Mouse (Mus musculus): ENCODE results near the gene Rpl18.

Gene Rpl18

DNA sequence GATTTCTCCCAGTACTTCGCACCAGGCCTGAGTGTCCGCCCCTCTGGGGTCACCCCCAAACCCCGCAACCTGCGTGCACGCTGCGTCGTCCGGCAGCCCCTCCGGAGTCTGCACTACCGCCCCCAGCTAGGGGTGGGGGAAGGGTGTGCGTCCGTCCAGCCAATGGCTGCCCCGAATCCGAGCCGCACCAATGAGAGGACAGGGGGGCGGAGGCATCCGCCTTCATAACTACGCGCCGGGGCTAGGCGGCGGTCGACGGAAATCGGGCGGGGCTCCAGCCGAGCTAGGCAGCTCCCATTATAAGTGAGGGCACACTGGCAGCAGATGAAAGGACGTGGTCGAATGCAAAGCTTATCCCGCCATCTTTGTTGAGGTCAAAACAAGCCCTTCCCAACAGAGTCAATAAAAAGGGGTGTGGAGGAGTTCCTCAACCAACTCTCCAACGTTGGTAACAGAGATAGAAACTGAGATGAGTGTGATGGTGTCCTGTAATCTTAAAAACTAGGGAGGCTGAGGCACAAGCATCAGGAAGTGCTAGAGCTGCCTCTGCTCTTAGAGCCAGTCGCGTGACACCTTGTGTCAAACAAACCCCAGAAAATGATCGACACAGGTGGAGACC is at the start of gene Rpl18:
Gene Rpl18 (plus strand): TSS at position 368 of the 619 bp plus-strand sequence.
- peak; percentile 99 for DNase-seq

DNA sequence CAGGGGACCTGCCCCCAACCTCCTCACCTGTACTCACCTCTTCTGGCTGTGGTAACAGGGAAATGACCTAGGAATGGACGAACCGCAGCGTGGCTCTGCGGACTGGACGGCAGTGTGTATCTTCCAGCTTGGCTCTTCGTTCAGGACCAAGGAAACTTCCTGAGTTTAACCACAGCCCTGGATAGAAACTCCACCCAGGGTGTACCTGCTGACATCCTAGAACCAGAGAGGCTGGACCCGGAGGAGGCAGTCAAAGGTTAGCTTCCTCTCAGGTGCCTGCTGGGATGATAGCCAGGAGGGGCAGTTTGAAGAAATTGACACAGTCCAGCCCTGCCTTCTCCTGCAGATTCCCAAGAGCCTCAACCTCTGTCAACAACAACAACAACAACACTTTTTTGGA is 49.1 kb upstream of the Rpl18 start, which contains the start of gene Fut2:
Gene Fut2 (minus strand): TSS at position 234 of the 400 bp plus-strand sequence.
- DNase-seq, result no peak

DNA sequence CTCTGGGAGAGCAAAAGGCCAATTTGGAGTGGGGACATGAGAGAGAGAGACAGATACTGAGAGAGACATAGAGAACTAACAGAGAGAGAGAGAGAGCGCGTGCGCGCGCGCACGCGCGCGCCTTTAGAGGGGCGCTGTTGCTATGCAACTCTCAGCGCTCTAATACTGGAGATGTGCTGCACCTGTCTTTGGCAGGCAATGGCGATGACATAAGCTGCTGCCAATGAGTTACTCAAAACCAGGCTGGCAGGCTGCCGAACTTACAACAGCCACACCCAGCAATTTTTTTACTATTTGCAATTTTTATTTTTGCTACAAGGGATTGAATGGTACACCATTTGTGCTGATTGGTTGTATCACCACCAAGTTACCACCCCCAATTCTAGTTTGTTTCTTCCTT is 47.5 kb upstream of the Rpl18 start:
- peak; percentile 45 for DNase-seq

DNA sequence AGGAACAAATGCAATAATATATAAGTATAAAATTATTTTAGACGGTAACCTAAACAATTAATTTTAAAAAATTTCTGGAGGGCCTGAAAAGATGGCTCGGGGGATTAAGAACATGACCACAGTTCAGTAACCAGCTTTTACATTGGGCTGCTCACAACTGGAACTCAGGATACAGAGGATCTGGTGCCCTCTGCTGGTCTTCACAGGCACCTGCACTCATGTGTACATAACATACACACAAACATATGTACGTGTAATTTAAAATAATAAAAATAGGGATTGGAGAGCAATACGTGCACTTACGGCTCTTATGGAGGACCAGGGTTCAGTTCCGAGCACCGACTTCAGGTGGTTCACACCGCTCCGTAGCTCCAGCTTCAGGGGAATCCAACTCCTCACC is 46.3 kb upstream of the Rpl18 start:
- DNase-seq, result no peak

DNA sequence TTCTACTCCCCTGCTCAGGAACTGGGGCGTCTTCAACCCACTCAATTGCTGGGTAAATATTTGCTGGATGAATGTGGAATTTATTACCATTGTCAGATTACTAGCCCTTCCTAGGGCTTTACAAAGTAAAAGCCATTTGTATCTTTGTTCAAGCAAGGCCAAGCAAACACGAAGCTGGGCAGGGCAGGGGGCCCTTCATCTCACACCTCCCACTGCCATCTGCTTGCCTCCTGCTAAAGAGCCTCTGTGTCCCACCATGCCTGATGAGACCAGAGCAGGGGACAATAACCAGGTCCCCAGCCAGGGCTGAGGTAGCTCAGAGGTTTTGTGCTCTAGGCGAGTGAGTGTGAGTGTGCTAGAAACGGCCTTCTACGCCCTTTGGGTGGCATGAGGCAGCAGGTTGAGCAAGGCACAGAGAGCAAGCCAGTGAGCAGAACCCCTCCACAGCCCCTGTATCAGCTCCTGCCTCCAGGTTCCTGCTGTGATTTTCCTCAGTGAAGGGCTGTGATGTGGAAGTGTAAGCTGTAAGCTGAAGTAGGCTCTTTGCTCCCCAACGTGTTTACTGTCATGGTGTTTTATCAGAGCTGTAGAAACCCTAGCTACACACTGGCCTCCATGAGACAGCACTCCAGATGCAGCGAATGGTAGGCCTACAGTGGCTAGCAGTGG is 37.5 kb upstream of the Rpl18 start:
- DNase-seq, result no peak

DNA sequence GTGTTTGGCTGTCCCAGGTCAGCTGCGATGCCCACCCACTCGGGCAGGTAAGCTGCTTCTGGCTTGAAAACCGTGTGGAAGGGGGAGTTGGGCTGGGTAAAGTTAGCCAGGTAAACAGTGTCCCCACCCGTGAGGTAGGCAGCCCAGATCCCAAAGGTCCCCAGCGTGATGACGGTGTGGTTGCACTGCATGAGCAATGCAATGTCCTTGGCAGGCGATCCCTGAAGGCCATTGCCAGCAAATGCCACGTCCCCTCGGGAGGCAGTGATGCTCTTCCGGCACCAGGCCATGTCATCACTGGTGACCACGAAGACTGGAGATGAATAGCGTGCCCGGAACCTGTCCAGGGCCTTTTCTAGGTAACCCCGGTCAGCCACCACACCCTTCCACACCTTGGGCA is 36.7 kb upstream of the Rpl18 start:
- no peak for DNase-seq

DNA sequence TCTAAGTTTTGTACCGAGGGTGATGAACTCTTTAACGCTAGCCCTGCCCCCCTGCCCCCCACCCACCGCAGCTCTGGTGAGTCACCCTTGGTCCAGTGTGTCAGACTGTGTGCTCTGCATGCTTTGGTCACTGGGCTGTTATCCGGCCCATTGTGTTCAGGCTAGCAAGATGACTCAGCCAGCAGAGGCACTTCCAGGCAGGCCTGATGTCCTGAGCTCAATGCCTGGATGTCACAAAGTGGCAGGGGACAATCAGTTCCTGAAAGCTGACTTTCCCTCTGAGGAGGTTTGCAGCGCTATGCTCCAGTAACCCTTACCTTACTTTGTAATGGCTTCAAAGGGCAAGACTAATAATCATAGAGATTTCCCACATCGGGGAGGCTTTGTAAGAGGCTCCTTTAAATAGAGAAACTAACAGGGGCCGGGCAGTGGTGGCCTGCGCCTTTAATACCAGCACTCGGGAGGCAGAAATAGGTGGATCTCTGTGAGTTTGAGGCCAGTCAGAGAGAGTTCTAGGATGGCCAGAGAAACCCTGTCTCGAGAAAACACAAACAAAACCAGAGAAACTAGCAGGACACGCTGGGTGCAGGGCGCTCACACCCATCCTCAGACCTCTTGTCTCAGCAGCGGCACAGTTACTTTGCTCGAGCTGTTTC is 35.2 kb upstream of the Rpl18 start:
- no peak for DNase-seq

DNA sequence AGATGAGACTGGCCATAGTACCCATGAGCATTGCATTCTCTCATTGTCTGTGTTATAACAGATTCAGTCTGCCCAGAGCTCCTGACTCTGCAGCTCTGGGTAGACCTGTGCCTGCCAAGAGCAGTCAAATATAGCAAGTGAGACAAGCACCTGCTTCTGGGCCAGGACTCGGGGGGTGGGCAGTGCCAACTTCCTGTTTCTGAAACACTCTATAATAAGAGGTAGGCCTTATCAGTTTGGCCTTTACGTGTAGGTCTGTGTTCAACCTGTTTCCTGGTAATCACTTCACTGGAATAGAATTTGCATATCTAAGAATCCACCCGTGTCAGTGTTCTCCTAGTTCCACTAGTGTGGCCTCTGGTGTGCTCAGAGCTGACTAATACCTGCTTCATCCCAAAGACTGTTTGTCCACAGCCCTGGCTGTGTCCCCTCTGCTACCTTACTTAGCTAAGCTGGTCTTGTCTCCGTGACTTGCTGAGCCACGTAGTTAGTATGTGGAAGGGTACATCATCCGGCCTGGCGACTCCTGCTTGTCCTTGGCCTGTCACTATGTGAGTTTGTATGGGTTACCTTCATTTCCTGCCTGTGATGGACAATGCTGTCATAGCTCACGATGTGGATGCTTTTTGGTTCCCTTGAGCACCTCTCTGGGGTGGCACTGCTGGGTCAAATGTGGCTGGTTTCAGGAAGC is 34.1 kb upstream of the Rpl18 start:
- no peak for DNase-seq

DNA sequence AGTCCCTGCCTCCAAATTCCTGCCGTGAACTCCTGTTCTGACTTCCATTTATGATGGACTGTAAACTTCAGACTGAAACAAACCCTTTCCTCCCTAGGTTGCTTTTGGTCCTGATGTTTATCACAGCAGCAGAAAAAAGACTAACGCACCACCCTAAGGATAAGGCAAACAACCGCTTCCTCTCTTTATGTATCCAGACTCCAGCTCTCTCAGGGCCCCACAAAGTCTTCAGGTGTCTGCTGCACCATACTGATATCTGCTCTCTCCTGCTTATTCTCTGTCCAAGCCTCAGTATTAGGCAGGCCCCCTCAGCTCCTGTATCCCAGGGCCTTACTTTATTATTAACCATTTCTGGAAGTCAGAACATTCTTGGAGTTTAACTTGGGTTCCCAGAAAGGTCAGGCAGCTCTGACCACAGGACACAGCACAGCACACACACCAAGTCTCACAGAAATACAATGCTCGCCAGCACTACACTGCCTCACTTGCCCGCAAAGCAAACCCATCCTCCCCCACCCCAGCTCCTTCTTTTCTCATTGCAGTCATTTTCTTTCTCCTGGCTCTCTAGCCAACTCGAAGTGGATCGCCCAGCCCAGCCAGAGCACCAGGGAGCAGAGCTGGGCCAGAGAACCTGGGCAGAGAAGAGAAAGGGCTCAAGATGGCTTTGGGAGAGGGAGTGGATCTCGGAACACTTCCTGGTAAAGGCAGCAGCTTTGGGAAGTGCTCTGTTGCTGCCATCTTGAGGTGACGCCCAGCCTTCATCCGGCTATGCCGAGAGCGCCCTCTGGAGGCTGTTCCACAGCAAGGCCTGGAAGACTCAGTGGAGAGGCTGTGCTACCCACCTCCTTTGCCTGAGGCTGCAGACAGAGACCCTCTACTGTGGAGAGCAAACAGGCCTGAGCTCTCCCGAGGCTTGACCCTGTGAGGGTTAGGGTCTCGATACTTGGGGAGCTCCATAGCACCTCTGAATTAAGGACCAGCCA is 32.8 kb upstream of the Rpl18 start:
- peak; percentile 92 for DNase-seq

DNA sequence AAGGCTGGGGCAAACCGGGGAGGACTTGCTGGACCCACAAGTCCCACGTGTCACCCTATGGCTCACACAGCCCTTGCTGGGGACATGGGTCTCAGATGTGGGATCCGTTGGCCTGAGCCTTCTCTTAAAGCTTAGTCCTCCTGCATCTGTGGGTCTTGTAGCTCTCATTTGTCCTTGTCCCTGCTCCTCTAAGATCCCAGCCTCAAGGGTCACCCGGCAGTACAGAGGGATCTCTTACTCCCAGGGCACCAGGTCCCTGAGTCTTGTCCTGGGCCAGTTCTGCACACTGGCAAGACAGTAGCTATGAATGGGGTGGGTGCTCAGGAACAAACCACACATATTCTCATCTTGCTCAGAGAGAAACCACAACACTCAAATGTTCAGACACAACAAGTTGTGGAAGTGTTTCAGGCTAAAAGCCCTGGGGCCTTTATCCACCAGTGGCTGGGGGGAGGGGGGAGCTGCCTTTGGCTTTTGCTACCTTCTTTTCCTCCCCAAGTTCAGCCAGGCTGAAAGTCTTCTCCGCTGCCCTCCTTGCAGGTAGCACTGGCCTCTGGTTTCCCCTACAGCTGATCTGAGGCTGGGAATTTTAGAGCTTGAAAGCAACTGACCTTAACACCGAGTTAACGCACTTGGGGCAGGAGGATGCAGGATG is 31.7 kb upstream of the Rpl18 start, which contains the start of gene Ntn5:
Gene Ntn5 (plus strand): TSS at position 627 of the 655 bp plus-strand sequence.
- no peak for DNase-seq

DNA sequence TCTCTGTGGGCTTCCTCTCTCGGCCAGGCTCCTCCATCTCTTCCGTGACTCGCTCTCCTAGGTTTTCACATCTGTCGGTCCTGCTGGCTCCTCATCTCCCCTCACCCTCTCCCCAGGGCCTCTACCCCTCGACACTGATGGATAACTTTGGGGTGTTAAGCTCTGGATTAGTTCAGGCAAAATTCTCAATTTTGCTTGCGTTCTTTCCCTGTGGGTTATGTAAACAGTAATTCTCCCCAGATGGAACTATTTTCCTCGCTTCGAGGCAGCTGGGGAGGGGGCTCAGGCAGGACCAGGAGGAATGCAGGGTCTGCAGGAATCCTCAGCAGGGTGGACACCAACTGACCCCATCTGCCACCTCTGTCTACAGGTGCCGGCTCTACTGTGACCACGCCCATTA is 29.4 kb upstream of the Rpl18 start:
- DNase-seq, result no peak

DNA sequence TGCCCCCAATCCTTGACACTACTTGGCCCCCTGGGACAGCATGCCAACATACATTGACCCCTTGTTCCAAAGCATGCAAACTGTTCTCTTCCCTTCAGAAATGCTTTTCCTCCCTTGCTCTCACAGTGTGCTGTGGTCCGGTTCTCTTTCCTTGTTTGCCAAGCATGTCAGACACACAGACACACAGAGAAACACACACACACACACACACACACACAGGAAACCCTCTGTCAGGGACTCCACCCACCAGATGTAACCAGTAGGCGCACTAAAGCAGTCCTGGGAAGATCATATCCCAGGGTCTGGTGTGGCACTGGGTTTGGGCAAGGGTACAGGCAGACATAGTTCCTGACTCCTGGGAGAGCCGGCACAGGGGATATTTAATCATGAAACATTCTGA is 28.4 kb upstream of the Rpl18 start:
- DNase-seq, result no peak

DNA sequence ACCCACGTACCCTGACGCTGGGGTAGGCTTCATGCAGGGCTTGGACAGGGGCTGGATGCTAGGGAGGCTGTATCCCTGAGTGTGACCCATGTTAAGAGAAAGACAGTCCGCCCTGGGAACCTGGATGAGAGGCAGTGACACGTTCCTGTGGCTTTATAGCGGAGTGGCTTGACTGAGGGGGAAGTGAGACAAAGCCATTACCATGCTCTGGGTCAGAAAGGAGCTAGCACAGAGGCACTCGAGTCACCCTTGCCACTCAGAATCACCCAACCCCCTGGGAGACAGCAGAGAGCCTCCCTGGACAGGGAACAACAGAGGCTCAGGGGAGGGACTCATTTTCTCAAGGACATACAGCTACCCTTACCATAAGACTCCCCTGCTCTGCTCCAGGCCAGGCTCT is 26.2 kb upstream of the Rpl18 start:
- no peak for DNase-seq

DNA sequence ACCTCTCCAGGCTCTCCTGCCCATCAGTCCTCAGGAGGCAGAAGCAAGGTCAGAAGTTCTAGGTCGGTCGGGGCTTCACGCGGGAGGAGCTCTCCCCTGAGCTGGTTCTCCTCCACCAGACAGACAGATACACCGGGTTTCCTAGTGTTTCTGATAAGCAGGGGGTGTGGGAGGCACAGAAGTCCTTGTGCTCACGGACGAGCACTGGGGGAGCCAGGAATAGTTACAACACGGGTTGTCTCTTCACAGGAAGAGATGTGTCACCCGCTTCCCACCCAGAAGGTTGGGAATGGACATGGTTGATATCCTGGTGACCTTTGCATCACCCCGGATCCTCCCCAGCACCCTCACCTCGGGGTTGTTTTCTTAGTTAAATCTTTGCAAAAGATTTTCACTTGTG is 25.5 kb upstream of the Rpl18 start:
- no peak for DNase-seq

DNA sequence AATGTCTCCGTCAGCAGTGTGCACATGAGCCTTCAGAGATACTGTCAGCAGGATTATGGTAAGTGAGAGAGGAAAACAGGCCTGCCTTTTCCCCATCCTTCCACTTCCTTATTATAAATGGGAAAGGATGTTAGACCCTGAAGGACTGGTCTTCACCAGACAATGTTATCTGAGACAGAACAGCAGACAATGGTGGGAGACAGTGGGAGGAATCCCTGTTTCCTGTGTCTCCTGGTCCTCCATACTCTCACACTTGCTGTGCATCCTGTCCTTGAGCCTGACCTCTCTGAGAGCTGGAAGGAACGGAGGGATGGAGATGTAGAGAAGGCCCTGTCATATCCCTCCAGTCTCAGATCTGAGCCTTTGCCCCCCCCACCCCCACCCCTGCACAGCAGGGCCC is 22.9 kb upstream of the Rpl18 start:
- DNase-seq, result no peak

DNA sequence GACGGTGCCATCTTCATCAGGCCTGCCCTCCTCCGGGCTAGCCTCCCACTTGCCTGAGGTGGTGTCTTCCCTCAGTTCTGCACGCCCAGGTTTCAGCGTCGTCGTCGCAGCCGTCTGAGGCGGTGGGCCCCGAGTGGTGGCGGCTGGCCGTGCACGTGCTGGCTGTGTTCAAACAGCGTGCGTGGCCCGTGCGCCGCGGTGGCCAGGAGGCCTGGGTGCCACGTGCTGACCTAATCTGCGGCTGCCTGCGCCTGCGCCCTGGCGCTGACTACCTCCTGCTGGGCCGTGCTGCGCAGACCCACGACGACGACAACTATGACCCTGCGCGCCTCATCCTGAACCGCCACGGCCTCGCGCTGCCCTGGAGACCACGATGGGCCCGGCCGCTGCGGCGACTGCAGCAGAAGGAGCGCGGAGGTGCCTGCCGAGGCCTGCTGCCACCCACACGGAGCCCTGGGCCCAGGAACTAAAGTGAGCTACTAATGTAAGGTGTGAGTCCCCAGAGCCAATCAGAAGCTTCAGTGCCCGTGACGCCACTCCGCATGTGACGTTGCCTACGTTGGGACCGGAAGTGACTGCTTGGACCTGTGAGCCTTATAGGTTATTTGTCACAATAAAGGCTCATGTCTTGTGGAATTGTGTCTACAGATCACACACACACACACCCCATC is 21.2 kb upstream of the Rpl18 start, which contains the start of gene Sec1:
Gene Sec1 (minus strand): TSS at position 482 of the 671 bp plus-strand sequence.
- no peak for DNase-seq

DNA sequence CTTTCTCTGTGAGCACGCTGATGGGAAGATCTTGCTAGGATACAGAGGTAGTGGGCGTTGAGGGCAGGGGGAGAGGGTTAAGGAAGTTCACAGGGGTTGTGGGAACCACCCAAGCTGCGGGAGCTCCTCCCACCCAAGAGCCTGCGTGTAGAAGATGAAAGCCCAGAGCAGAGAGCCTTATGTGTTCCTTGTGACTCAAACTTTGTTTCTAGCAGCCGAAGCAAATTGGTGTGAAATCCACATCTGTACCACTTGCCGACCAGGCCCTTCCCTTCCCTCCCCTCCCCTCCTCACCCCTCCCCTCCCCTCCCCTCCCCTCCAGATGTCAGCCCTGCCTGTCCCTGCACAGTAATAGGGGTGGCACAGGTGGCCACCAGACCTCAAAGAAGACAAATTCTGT is 20.2 kb upstream of the Rpl18 start:
- DNase-seq, result no peak

DNA sequence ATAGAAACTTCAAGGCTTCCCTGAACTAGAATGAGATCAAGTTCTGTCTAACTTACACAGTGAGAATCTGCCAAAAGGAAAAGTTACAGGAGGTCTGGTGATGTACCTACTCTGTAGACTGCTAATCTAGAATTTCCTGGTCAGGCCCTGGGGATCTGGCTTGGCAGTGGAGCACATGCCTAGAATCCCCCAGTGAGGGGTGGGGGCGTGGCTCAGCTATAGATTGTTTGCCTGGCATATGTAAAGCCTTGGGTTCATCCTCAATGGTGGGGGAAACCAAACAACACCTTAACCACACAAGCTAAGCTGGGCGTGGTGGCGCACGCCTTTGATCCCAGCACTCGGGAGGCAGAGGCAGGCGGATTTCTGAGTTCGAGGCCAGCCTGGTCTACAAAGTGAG is 17.4 kb upstream of the Rpl18 start:
- no peak for DNase-seq

DNA sequence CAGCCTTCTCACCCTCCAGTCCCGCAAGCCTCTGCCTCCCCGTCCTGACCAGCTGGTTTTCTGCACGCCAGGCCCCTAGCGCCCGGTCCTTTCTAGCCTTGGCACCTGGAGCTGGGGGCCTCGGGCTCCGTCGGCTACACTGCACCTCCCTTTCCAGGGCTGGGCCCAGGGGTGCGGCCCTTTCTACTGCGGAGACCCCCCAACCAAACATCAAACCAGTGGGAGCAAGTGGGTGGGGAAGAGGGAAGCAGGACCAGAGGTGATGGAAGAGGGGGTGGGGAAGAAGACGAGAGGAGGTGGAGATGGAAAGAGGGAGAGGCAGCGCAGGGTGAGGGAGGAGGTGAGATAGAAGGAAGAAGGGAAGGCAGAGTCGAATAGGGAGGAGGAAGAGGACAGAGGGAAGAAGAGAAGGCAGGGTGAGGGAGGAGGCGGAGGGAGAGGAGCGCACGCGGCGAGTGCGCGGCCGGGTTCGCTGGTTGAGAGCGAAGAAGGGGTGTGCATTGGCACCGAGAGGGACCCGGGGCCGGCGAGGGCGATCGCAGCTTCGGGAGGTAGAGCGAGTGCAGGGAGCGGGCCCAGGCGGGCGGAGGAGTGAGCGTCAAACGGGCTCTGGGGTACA is 15.6 kb upstream of the Rpl18 start, which contains the start of gene Car11:
Gene Car11 (plus strand): TSS at position 321 of the 619 bp plus-strand sequence.
- peak; percentile 63 for DNase-seq

DNA sequence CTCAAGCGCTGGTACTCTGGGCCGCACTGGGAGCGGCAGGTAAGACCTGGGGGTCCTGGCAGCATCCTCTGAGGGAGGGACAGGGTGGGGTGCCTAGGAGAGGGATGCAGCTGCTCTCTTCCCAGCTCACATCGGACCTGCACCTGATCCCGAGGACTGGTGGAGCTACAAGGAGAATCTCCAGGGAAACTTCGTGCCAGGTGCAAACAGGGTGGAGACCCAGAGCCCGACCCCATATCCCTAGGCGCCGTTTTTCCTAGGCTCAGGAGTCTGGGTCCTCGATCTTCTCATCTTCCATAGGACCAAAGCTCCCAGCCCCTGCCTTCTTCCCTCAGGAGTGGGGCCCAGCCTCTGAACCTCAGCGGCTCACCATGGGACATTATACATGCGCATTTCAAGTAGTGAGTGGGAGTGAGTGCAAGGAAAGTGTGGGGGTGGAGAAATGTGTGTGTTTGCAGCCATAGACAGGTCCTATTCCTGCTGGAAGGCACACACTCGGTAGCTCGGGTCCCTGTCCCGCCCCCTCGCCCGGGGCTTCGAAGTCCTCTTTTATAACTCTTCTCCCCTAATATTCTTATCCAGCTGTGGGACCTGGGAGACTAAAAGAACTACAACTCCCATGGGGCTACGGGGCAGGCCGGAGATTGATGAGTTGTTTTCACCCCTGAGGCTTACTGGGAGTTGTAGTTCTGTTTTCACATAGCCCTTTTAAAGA is 14.8 kb upstream of the Rpl18 start:
- peak; percentile 66 for DNase-seq
